Mouse (Mus musculus): ENCODE measurements around the gene Fam184a.

DNA sequence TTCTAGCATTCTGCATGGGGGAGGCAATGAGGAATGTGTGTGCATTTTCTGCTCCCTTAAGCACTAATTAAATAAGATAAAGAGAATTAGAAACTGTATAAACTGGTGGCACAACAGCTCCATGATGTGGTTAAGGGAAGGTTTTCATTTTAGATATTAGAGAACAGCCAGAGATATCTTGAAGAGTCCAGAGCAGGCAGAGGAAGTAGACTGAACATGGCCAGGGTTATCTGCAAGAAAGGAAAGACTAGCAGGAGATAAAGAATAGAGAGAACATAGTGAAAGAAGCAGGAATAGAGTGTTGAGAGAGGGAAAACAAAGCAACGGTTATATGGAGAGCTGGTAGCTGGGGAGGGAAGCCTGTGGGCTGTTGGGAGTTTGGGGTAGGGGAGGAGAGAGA lies 1.8 kb upstream of the Fam184a start:
- no peak for TF ChIP-seq GATA1 (IDR thresholded peaks at IDR 0.05; ENCODE audit: borderline replicate concordance, low read length)
- TF ChIP-seq FLI1 (IDR thresholded peaks at IDR 0.05; ENCODE audit: low read length): no peak

Data from megakaryocyte, embryonic 14.5 days (primary cell).